Mouse (Mus musculus): ENCODE data around the gene Eif5a.

DNA sequence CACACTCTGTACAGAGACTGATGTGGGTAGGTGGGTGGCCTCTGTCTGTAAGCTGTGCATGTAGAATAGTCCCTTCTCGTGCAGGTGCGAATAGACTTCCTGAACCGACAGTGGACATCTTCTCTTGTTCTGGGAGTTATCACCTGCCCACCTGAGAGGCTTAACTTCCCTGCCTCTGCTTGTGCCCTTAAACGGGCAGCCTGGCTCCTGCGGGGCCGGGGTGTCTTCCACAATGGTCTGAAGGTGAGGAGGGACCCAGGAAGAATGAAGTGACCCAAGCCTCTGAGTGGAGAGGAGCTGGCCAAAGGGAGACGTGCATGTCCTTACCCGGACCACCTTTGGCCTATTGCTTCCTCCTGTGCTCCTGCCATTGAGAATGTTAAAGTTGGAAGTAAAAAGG lies 11.6 kb downstream of the Eif5a start:
- no peak for TF ChIP-seq EP300 (IDR thresholded peaks at IDR 0.05; ENCODE audit: low read depth)
- TF ChIP-seq CTCF (IDR thresholded peaks at IDR 0.05; ENCODE audit: low read depth) = no peak

All from heart, postnatal 0 days (tissue).